Mouse (Mus musculus) kidney, embryonic 15.5 days (tissue): ENCODE measurements around the gene Gm28038. TPM values are rescaled to one million over a fixed set of nuclear protein-coding genes. Genes with fewer than 3 reads are reported as not detected.

ENCODE experiments used
- ATAC-seq: fragments of 200-750 bp; cut with Nextera tagmentation; replicated peaks from 2 replicates; pipeline ENCODE4 v1.8.0; 2017; ENCODE audit warnings: moderate TSS enrichment; ENCODE audit not compliant: low FRiP score
- H3K27ac ChIP-seq: fragments of 300-500 bp; sonication (generic); 2 replicates; pipeline ENCODE4 v1.5.1; 2015; ENCODE audit warnings: mild to moderate bottlenecking, inconsistent platforms
- H3K27me3 ChIP-seq: fragments of 300-500 bp; sonication (generic); 2 replicates; pipeline ENCODE4 v1.6.1; 2015; ENCODE audit warnings: inconsistent platforms
- H3K36me3 ChIP-seq: fragments of 300-500 bp; sonication (generic); 2 replicates; pipeline ENCODE4 v1.6.1; 2015; ENCODE audit warnings: inconsistent platforms
- H3K4me1 ChIP-seq: fragments of 300-500 bp; sonication (generic); 2 replicates; pipeline ENCODE4 v1.6.1; 2015; ENCODE audit warnings: inconsistent platforms
- H3K4me2 ChIP-seq: fragments of 300-500 bp; sonication (generic); 2 replicates; pipeline ENCODE4 v1.6.1; 2015; ENCODE audit warnings: moderate library complexity, mild to moderate bottlenecking, inconsistent platforms
- H3K4me3 ChIP-seq: fragments of 300-500 bp; sonication (generic); replicated peaks from 2 replicates; pipeline ENCODE4 v1.5.1; 2015; ENCODE audit warnings: mild to moderate bottlenecking, inconsistent platforms
- H3K9ac ChIP-seq: fragments of 300-500 bp; sonication (generic); 2 replicates; pipeline ENCODE4 v1.6.1; 2015; ENCODE audit warnings: mild to moderate bottlenecking, inconsistent platforms
- H3K9me3 ChIP-seq: fragments of 300-500 bp; sonication (generic); replicated peaks from 2 replicates; pipeline ENCODE4 v1.6.1; 2016; ENCODE audit warnings: inconsistent platforms
- WGBS: fragments of 180-500 bp; shearing (Covaris S2); methylation state at CpG from one replicate; pipeline ENCODE4 v1.1.7; 2015; ENCODE audit warnings: mixed read lengths; 5-methylcytosine and 5-hydroxymethylcytosine counted together
- polyA plus RNA-seq: library from polyadenylated mRNA; unstranded; fragments of >200 nt; fragmentation: Nextera tagmentation; extraction: Ambion mirVana; gene quantifications from 2 replicates; pipeline ENCODE4 v1.2.1, GENCODE M21; 2015

The Gm28038 gene
- polyA plus RNA-seq, 1 experiment from 2014 or later = not detected

GRCm38 (mm10) chr2:30309351-30309750 is 28.5 kb downstream of the Gm28038 start:
- no peak for ATAC-seq
- Histone ChIP-seq H3K9ac (no peak overlapping the region), H3K27ac (no peak overlapping the region), H3K4me3 (no peak overlapping the region), H3K4me1 (no peaks in the 10 kb centered on the region), H3K27me3 (no peaks in the 10 kb centered on the region), H3K36me3 (peaks cover 98% of the 10 kb centered on the region), H3K9me3 (no peaks in the 10 kb centered on the region), H3K4me2 (no peak overlapping the region)
- 82% methylated on average over 3 of the region's 3 CpGs for WGBS

GRCm38 (mm10) chr2:30311481-30311880 is 30.6 kb downstream of the Gm28038 start:
- no peaks in the 10 kb centered on the region for H3K9me3 ChIP-seq
- no peaks in the 10 kb centered on the region for H3K4me1 ChIP-seq
- 87% methylated on average over 2 of the region's 2 CpGs for WGBS
- ATAC-seq = no peak
- no peak overlapping the region for H3K9ac ChIP-seq
- H3K4me2 ChIP-seq = no peak overlapping the region
- peaks cover 98% of the 10 kb centered on the region for H3K36me3 ChIP-seq
- no peaks in the 10 kb centered on the region for H3K27me3 ChIP-seq
- no peak overlapping the region for H3K4me3 ChIP-seq
- no peak overlapping the region for H3K27ac ChIP-seq

- Histone ChIP-seq H3K4me2 (no peak overlapping the region), H3K27ac (no peak overlapping the region), H3K9ac (no peak overlapping the region), H3K4me3 (no peak overlapping the region), H3K27me3 (no peaks in the 10 kb centered on the region), H3K4me1 (no peaks in the 10 kb centered on the region), H3K9me3 (no peaks in the 10 kb centered on the region), H3K36me3 (peaks cover 89% of the 10 kb centered on the region)
- WGBS = 93% methylated on average over 4 of the region's 4 CpGs
- ATAC-seq = no peak
Observed at GRCm38 (mm10) chr2:30316136-30316535, 35.3 kb downstream of the Gm28038 start.

GRCm38 (mm10) chr2:30316955-30317354 is 36.1 kb downstream of the Gm28038 start:
- H3K9ac ChIP-seq = no peak overlapping the region
- H3K4me1 ChIP-seq = no peaks in the 10 kb centered on the region
- no peak for ATAC-seq
- 95% methylated on average over 5 of the region's 5 CpGs for WGBS
- H3K4me3 ChIP-seq = no peak overlapping the region
- H3K9me3 ChIP-seq = no peaks in the 10 kb centered on the region
- H3K36me3 ChIP-seq = peaks cover 91% of the 10 kb centered on the region
- no peaks in the 10 kb centered on the region for H3K27me3 ChIP-seq
- H3K27ac ChIP-seq = no peak overlapping the region
- H3K4me2 ChIP-seq = no peak overlapping the region

- Histone ChIP-seq H3K4me3 (no peak overlapping the region), H3K4me1 (no peaks in the 10 kb centered on the region), H3K27ac (no peak overlapping the region), H3K9me3 (no peaks in the 10 kb centered on the region), H3K27me3 (no peaks in the 10 kb centered on the region), H3K9ac (no peak overlapping the region), H3K4me2 (no peak overlapping the region), H3K36me3 (peaks cover 91% of the 10 kb centered on the region)
- ATAC-seq = no peak
- 77% methylated on average over 4 of the region's 4 CpGs for WGBS
Observed at GRCm38 (mm10) chr2:30319260-30319659, 38.4 kb downstream of the Gm28038 start.

GRCm38 (mm10) chr2:30323111-30323510 is 42.3 kb downstream of the Gm28038 start:
- Histone ChIP-seq H3K4me3 (no peak overlapping the region), H3K27me3 (no peaks in the 10 kb centered on the region), H3K36me3 (peaks cover 91% of the 10 kb centered on the region), H3K4me2 (no peak overlapping the region), H3K9me3 (no peaks in the 10 kb centered on the region), H3K27ac (no peak overlapping the region), H3K4me1 (no peaks in the 10 kb centered on the region), H3K9ac (no peak overlapping the region)
- ATAC-seq = no peak
- 91% methylated on average over 7 of the region's 7 CpGs for WGBS

GRCm38 (mm10) chr2:30325296-30325695 is 44.5 kb downstream of the Gm28038 start:
- no peaks in the 10 kb centered on the region for H3K4me1 ChIP-seq
- peaks cover 99% of the 10 kb centered on the region for H3K36me3 ChIP-seq
- H3K27ac ChIP-seq = no peak overlapping the region
- H3K4me3 ChIP-seq = no peak overlapping the region
- H3K9ac ChIP-seq = no peak overlapping the region
- H3K9me3 ChIP-seq = no peaks in the 10 kb centered on the region
- no peak for ATAC-seq
- 94% methylated on average over 5 of the region's 5 CpGs for WGBS
- no peaks in the 10 kb centered on the region for H3K27me3 ChIP-seq
- H3K4me2 ChIP-seq = no peak overlapping the region

- Histone ChIP-seq H3K36me3 (peaks cover 99% of the 10 kb centered on the region), H3K27me3 (no peaks in the 10 kb centered on the region), H3K27ac (no peak overlapping the region), H3K9ac (no peak overlapping the region), H3K4me3 (no peak overlapping the region), H3K4me1 (no peaks in the 10 kb centered on the region), H3K9me3 (no peaks in the 10 kb centered on the region), H3K4me2 (no peak overlapping the region)
- WGBS = 91% methylated on average over 7 of the region's 7 CpGs
- no peak for ATAC-seq
Observed at GRCm38 (mm10) chr2:30327276-30327675, 46.4 kb downstream of the Gm28038 start.

- Histone ChIP-seq H3K4me1 (no peaks in the 10 kb centered on the region), H3K4me2 (no peak overlapping the region), H3K9ac (no peak overlapping the region), H3K4me3 (no peak overlapping the region), H3K9me3 (no peaks in the 10 kb centered on the region), H3K36me3 (peaks cover 99% of the 10 kb centered on the region), H3K27ac (no peak overlapping the region), H3K27me3 (no peaks in the 10 kb centered on the region)
- 85% methylated on average over 3 of the region's 3 CpGs for WGBS
- no peak for ATAC-seq
Observed at GRCm38 (mm10) chr2:30328791-30329190, 47.9 kb downstream of the Gm28038 start.

- no peak overlapping the region for H3K27ac ChIP-seq
- WGBS = 92% methylated on average over 2 of the region's 2 CpGs
- no peaks in the 10 kb centered on the region for H3K27me3 ChIP-seq
- H3K9me3 ChIP-seq = no peaks in the 10 kb centered on the region
- no peak overlapping the region for H3K4me3 ChIP-seq
- H3K4me1 ChIP-seq = no peaks in the 10 kb centered on the region
- peaks cover 100% of the 10 kb centered on the region for H3K36me3 ChIP-seq
- H3K9ac ChIP-seq = no peak overlapping the region
- H3K4me2 ChIP-seq = no peak overlapping the region
- no peak for ATAC-seq
Observed at GRCm38 (mm10) chr2:30335324-30335723, 54.5 kb downstream of the Gm28038 start.

- no peak overlapping the region for H3K4me3 ChIP-seq
- no peaks in the 10 kb centered on the region for H3K27me3 ChIP-seq
- H3K9ac ChIP-seq = no peak overlapping the region
- peaks cover 100% of the 10 kb centered on the region for H3K36me3 ChIP-seq
- no peaks in the 10 kb centered on the region for H3K4me1 ChIP-seq
- WGBS = 91% methylated on average over 16 of the region's 16 CpGs
- H3K9me3 ChIP-seq = no peaks in the 10 kb centered on the region
- H3K27ac ChIP-seq = no peak overlapping the region
- no peak for ATAC-seq
- no peak overlapping the region for H3K4me2 ChIP-seq
Observed at GRCm38 (mm10) chr2:30336174-30336915, 55.5 kb downstream of the Gm28038 start.

GRCm38 (mm10) chr2:30337179-30337578 is 56.3 kb downstream of the Gm28038 start:
- Histone ChIP-seq H3K9ac (no peak overlapping the region), H3K27me3 (no peaks in the 10 kb centered on the region), H3K36me3 (peaks cover 100% of the 10 kb centered on the region), H3K4me2 (no peak overlapping the region), H3K4me1 (no peaks in the 10 kb centered on the region), H3K4me3 (no peak overlapping the region), H3K27ac (no peak overlapping the region), H3K9me3 (no peaks in the 10 kb centered on the region)
- no peak for ATAC-seq
- 78% methylated on average over 12 of the region's 12 CpGs for WGBS

- H3K36me3 ChIP-seq = peaks cover 100% of the 10 kb centered on the region
- H3K9ac ChIP-seq = no peak overlapping the region
- H3K9me3 ChIP-seq = no peaks in the 10 kb centered on the region
- no peaks in the 10 kb centered on the region for H3K4me1 ChIP-seq
- ATAC-seq = no peak
- H3K27ac ChIP-seq = no peak overlapping the region
- H3K27me3 ChIP-seq = no peaks in the 10 kb centered on the region
- 90% methylated on average over 3 of the region's 3 CpGs for WGBS
- H3K4me2 ChIP-seq = no peak overlapping the region
- no peak overlapping the region for H3K4me3 ChIP-seq
Observed at GRCm38 (mm10) chr2:30342061-30342460, 61.2 kb downstream of the Gm28038 start.
